Mouse (Mus musculus): Measurements from ENCODE around the gene Dctn2. TPM values are rescaled to one million over a fixed set of nuclear protein-coding genes. Genes with fewer than 3 reads are reported as not detected.

Dctn2 gene
- polyA plus RNA-seq, 1 experiment from 2014 or later = 69.5 TPM

- Histone ChIP-seq H3K4me3 (replicated peaks) (no peak overlapping the region), H3K9me3 (replicated peaks) (no peaks in the 10 kb centered on the region), H3K27ac (replicated peaks) (no peak overlapping the region), H3K9ac (no peak overlapping the region), H3K27me3 (peaks cover 44% of the 10 kb centered on the region), H3K4me1 (replicated peaks) (peaks cover 20% of the 10 kb centered on the region), H3K36me3 (replicated peaks) (no peaks in the 10 kb centered on the region), H3K4me2 (no peak overlapping the region)
- WGBS (ENCODE audit: insufficient replicate concordance) = 61% methylated on average over 9 of the region's 9 CpGs
- no peak for ATAC-seq (ENCODE audit: insufficient read depth)
Measured at GRCm38 (mm10) chr10:127233141-127233540, 33.0 kb upstream of the Dctn2 start.

GRCm38 (mm10) chr10:127236541-127236940, 29.6 kb upstream of the Dctn2 start:
- Histone ChIP-seq H3K27me3 (peaks cover 54% of the 10 kb centered on the region), H3K27ac (replicated peaks) (no peak overlapping the region), H3K9ac (no peak overlapping the region), H3K4me1 (replicated peaks) (peaks cover 4% of the 10 kb centered on the region; the same call in 1 of the 2 replicates), H3K4me3 (replicated peaks) (no peak overlapping the region), H3K9me3 (replicated peaks) (no peaks in the 10 kb centered on the region), H3K4me2 (no peak overlapping the region), H3K36me3 (replicated peaks) (no peaks in the 10 kb centered on the region)
- no peak for ATAC-seq (ENCODE audit: insufficient read depth)
- 54% methylated on average over 9 of the region's 9 CpGs for WGBS (ENCODE audit: insufficient replicate concordance)

GRCm38 (mm10) chr10:127238241-127238824, 27.8 kb upstream of the Dctn2 start:
- H3K27me3 ChIP-seq = peaks cover 53% of the 10 kb centered on the region
- H3K9me3 ChIP-seq (replicated peaks) = no peaks in the 10 kb centered on the region
- 55% methylated on average over 18 of the region's 18 CpGs for WGBS (ENCODE audit: insufficient replicate concordance)
- H3K4me1 ChIP-seq (replicated peaks) = no peaks in the 10 kb centered on the region
- H3K36me3 ChIP-seq (replicated peaks) = no peaks in the 10 kb centered on the region
- ATAC-seq (ENCODE audit: insufficient read depth) = no peak
- no peak overlapping the region for H3K4me3 ChIP-seq (replicated peaks)
- H3K27ac ChIP-seq (replicated peaks) = no peak overlapping the region
- no peak overlapping the region for H3K9ac ChIP-seq
- H3K4me2 ChIP-seq = no peak overlapping the region

- Histone ChIP-seq H3K27ac (replicated peaks) (no peak overlapping the region), H3K4me2 (no peak overlapping the region), H3K27me3 (peaks cover 38% of the 10 kb centered on the region), H3K4me3 (replicated peaks) (no peak overlapping the region), H3K9ac (no peak overlapping the region), H3K9me3 (replicated peaks) (no peaks in the 10 kb centered on the region), H3K4me1 (replicated peaks) (no peaks in the 10 kb centered on the region), H3K36me3 (replicated peaks) (no peaks in the 10 kb centered on the region)
- 20% methylated on average over 5 of the region's 5 CpGs for WGBS (ENCODE audit: insufficient replicate concordance)
- ATAC-seq (ENCODE audit: insufficient read depth) = no peak
Measured at GRCm38 (mm10) chr10:127250810-127251209, 15.4 kb upstream of the Dctn2 start.

GRCm38 (mm10) chr10:127255625-127256345, 10.4 kb upstream of the Dctn2 start:
- ATAC-seq (ENCODE audit: insufficient read depth) = no peak
- Histone ChIP-seq H3K9me3 (replicated peaks) (no peaks in the 10 kb centered on the region), H3K27me3 (peaks cover 57% of the 10 kb centered on the region), H3K36me3 (replicated peaks) (no peaks in the 10 kb centered on the region), H3K27ac (replicated peaks) (no peak overlapping the region), H3K9ac (no peak overlapping the region), H3K4me3 (replicated peaks) (no peak overlapping the region), H3K4me2 (no peak overlapping the region), H3K4me1 (replicated peaks) (no peaks in the 10 kb centered on the region)
- 22% methylated on average over 14 of the region's 14 CpGs for WGBS (ENCODE audit: insufficient replicate concordance)

- no peak for ATAC-seq (ENCODE audit: insufficient read depth)
Measured at GRCm38 (mm10) chr10:127257790-127258189, 8.4 kb upstream of the Dctn2 start.

GRCm38 (mm10) chr10:127258489-127258888, 7.7 kb upstream of the Dctn2 start:
- 70% methylated on average over 8 of the region's 8 CpGs for WGBS (ENCODE audit: insufficient replicate concordance)
- peaks cover 84% of the 10 kb centered on the region for H3K27me3 ChIP-seq
- ATAC-seq (ENCODE audit: insufficient read depth) = no peak
- no peaks in the 10 kb centered on the region for H3K9me3 ChIP-seq (replicated peaks)
- H3K4me3 ChIP-seq (replicated peaks) = no peak overlapping the region
- no peak overlapping the region for H3K9ac ChIP-seq
- peaks cover 13% of the 10 kb centered on the region for H3K4me1 ChIP-seq (replicated peaks)
- H3K4me2 ChIP-seq = no peak overlapping the region
- H3K27ac ChIP-seq (replicated peaks) = no peak overlapping the region
- H3K36me3 ChIP-seq (replicated peaks) = no peaks in the 10 kb centered on the region

More at GRCm38 (mm10) chr10:127257790-127258189, 8.4 kb upstream of the Dctn2 start:
- WGBS (ENCODE audit: insufficient replicate concordance) = 53% methylated on average over 6 of the region's 6 CpGs
- Histone ChIP-seq H3K9ac (no peak overlapping the region), H3K27me3 (peaks cover 77% of the 10 kb centered on the region), H3K9me3 (replicated peaks) (no peaks in the 10 kb centered on the region), H3K27ac (replicated peaks) (no peak overlapping the region), H3K4me2 (no peak overlapping the region), H3K4me3 (replicated peaks) (no peak overlapping the region), H3K36me3 (replicated peaks) (no peaks in the 10 kb centered on the region), H3K4me1 (replicated peaks) (peaks cover 7% of the 10 kb centered on the region)

- ATAC-seq (ENCODE audit: insufficient read depth) = no peak
- Histone ChIP-seq H3K36me3 (replicated peaks) (no peaks in the 10 kb centered on the region), H3K4me2 (0 out of 2 replicates have a peak overlapping the region, but pooled peaks have one; percentile 74), H3K27ac (replicated peaks) (no peak overlapping the region), H3K9me3 (replicated peaks) (no peaks in the 10 kb centered on the region), H3K27me3 (peaks cover 77% of the 10 kb centered on the region), H3K4me1 (replicated peaks) (peaks cover 21% of the 10 kb centered on the region), H3K9ac (no peak overlapping the region), H3K4me3 (replicated peaks) (no peak overlapping the region)
- 56% methylated on average over 15 of the region's 15 CpGs for WGBS (ENCODE audit: insufficient replicate concordance)
Measured at GRCm38 (mm10) chr10:127261706-127262547, 4.2 kb upstream of the Dctn2 start.

GRCm38 (mm10) chr10:127262548-127263398, 3.4 kb upstream of the Dctn2 start, which contains the start of gene Kif5a:
Gene Kif5a (minus strand): TSS chr10:127263348.
- 3% methylated on average over 53 of the region's 53 CpGs for WGBS (ENCODE audit: insufficient replicate concordance)
- Histone ChIP-seq H3K27me3 (peaks cover 69% of the 10 kb centered on the region), H3K4me3 (replicated peaks) (peak within 1 kb of the TSS; percentile 47), H3K4me2 (peak within 1 kb of the TSS; percentile 74), H3K9ac (peak within 1 kb of the TSS; percentile 35; the same call in 1 of the 2 replicates), H3K4me1 (replicated peaks) (peaks cover 28% of the 10 kb centered on the region), H3K27ac (replicated peaks) (no peak within 1 kb of the TSS), H3K36me3 (replicated peaks) (0 out of 2 replicates have a peak, but pooled peaks cover under 1% of the 10 kb centered on the region), H3K9me3 (replicated peaks) (no peaks in the 10 kb centered on the region)
- no peak for ATAC-seq (ENCODE audit: insufficient read depth)

GRCm38 (mm10) chr10:127263631-127264030, 2.5 kb upstream of the Dctn2 start:
- no peak overlapping the region for H3K9ac ChIP-seq
- no peak for ATAC-seq (ENCODE audit: insufficient read depth)
- 52% methylated on average over 3 of the region's 3 CpGs for WGBS (ENCODE audit: insufficient replicate concordance)
- no peak overlapping the region for H3K4me2 ChIP-seq
- peaks cover 37% of the 10 kb centered on the region for H3K4me1 ChIP-seq (replicated peaks)
- H3K27ac ChIP-seq (replicated peaks) = no peak overlapping the region
- peaks cover 61% of the 10 kb centered on the region for H3K27me3 ChIP-seq
- no peaks in the 10 kb centered on the region for H3K9me3 ChIP-seq (replicated peaks)
- H3K36me3 ChIP-seq (replicated peaks) = peaks cover 9% of the 10 kb centered on the region
- no peak overlapping the region for H3K4me3 ChIP-seq (replicated peaks)
